Mouse (Mus musculus) adrenal gland, postnatal 4 days (tissue): ENCODE results near the gene Etfdh. TPM values are rescaled to one million over a fixed set of nuclear protein-coding genes. Genes with fewer than 3 reads are reported as not detected.

Experiments used
- total RNA-seq, 2 experiments: library from RNA; stranded (reverse); gene quantifications; 2 replicates each; pipeline ENCODE4 v1.2.3; 2021

Etfdh gene
- total RNA-seq, 2 experiments from 2014 or later, result 158 to 202 TPM

Other genes starting within 250 kb of the Etfdh start
- 10 to 100 TPM; 11.9 to 16.0 TPM for gene Fnip2, start 61.7 kb downstream of the Etfdh start, total RNA-seq
- 10 to 100 TPM; 50.3 to 56.2 TPM for gene Ppid, start 38.2 kb downstream of the Etfdh start, total RNA-seq
- gene 4930579G24Rik, start 421 bp downstream of the Etfdh start, total RNA-seq, result 1 to 10 TPM; 7.9 to 8.4 TPM
- gene Rxfp1, start 108.4 kb upstream of the Etfdh start, total RNA-seq, result 1 to 10 TPM in 1 of 2 experiments, under 1 TPM in 1; 0.65 to 2.0 TPM
- 10 to 100 TPM; 11.3 to 13.4 TPM for gene Tmem144, start 223.3 kb upstream of the Etfdh start, total RNA-seq